Mouse (Mus musculus): ENCODE results near the gene Prpf38b. TPM values are rescaled to one million over a fixed set of nuclear protein-coding genes. Genes with fewer than 3 reads are reported as not detected.

Prpf38b gene
- 10 to 100 TPM; 43.9 to 53.2 TPM for total RNA-seq (2021)
- long read RNA-seq, experiment 1, transcript Prpf38b-201 (6 exons, 3,026 nt), result major isoform, 7 of 12 reads
- long read RNA-seq, experiment 1, partial matches to known transcripts, result 1 of 12 reads
- long read RNA-seq, experiment 1, other reads (novel, unspliced or antisense), result 4 of 12 reads
- long read RNA-seq, experiment 2, transcript Prpf38b-201 (6 exons, 3,026 nt), result major isoform, 5 of 11 reads
- long read RNA-seq, experiment 2, partial matches to known transcripts, result 0 of 11 reads
- long read RNA-seq, experiment 2, other reads (novel, unspliced or antisense), result 6 of 11 reads

GRCm38 (mm10) chr3:108911548-108912413 lies at the start of gene Prpf38b:
Gene Prpf38b (minus strand): TSS chr3:108911727.
- intact Hi-C loops (cut with DNase I), result loop anchor here (2.0 to 5.0 kb wide), 5 partner anchors 51 to 151 kb away; partner anchors contain the start of genes Fam102b and Stxbp3
- H3K27ac ChIP-seq, result peak within 1 kb of the TSS; percentile 97
- no peak for TF ChIP-seq CTCF (IDR thresholded peaks at IDR 0.05)
- peak; percentile 94 to 96 for DNase-seq (ENCODE audit: extremely low spot score in 1 of 2, low spot score in 2 of 2)
- H3K4me3 ChIP-seq, result peak within 1 kb of the TSS; percentile 63

GRCm38 (mm10) chr3:108961226-108961625 lies 49.7 kb upstream of the Prpf38b start:
- no peak for DNase-seq (ENCODE audit: extremely low spot score in 1 of 2, low spot score in 2 of 2)
- intact Hi-C loops (cut with DNase I), result loop anchor here (5.0 kb wide), 1 partner anchor 49 kb away; the partner anchor contains the start of gene Prpf38b
- no peak for TF ChIP-seq CTCF (IDR thresholded peaks at IDR 0.05)
- no peak overlapping the region for H3K4me3 ChIP-seq
- no peak overlapping the region for H3K27ac ChIP-seq

GRCm38 (mm10) chr3:108959680-108960295 lies 48.3 kb upstream of the Prpf38b start:
- no peak for DNase-seq (ENCODE audit: extremely low spot score in 1 of 2, low spot score in 2 of 2)
- no peak overlapping the region for H3K27ac ChIP-seq
- TF ChIP-seq CTCF (IDR thresholded peaks at IDR 0.05), result no peak
- intact Hi-C loops (cut with DNase I), result loop anchor here (5.0 kb wide), 1 partner anchor 47 kb away; the partner anchor contains the start of gene Prpf38b
- no peak overlapping the region for H3K4me3 ChIP-seq

GRCm38 (mm10) chr3:108957976-108958375 lies 46.4 kb upstream of the Prpf38b start:
- no peak for DNase-seq (ENCODE audit: extremely low spot score in 1 of 2, low spot score in 2 of 2)
- H3K27ac ChIP-seq, result no peak overlapping the region
- intact Hi-C loops (cut with DNase I), result no loop called here
- no peak overlapping the region for H3K4me3 ChIP-seq
- TF ChIP-seq CTCF (IDR thresholded peaks at IDR 0.05), result no peak

- no peak for TF ChIP-seq CTCF (IDR thresholded peaks at IDR 0.05)
- Histone ChIP-seq H3K4me3 (no peak overlapping the region), H3K27ac (no peak overlapping the region)
- no peak for DNase-seq (ENCODE audit: extremely low spot score in 1 of 2, low spot score in 2 of 2)
- intact Hi-C loops (cut with DNase I), result no loop called here
These were observed 29.5 kb upstream of the Prpf38b start for GRCm38 (mm10) chr3:108940996-108941395.

GRCm38 (mm10) chr3:108940001-108940633 lies 28.6 kb upstream of the Prpf38b start, which contains the start of gene Gm9857:
Gene Gm9857 (minus strand): TSS chr3:108940445.
- H3K27ac ChIP-seq, result no peak within 1 kb of the TSS
- no peak for TF ChIP-seq CTCF (IDR thresholded peaks at IDR 0.05)
- H3K4me3 ChIP-seq, result peak within 1 kb of the TSS; percentile 13; the same call in 1 of the 2 replicates
- DNase-seq (ENCODE audit: extremely low spot score in 1 of 2, low spot score in 2 of 2), result no peak
- intact Hi-C loops (cut with DNase I), result no loop called here

- H3K4me3 ChIP-seq, result peak within 1 kb of the TSS; percentile 13; the same call in 1 of the 2 replicates
- no peak for TF ChIP-seq CTCF (IDR thresholded peaks at IDR 0.05)
- no peak within 1 kb of the TSS for H3K27ac ChIP-seq
- intact Hi-C loops (cut with DNase I), result no loop called here
- no peak for DNase-seq (ENCODE audit: extremely low spot score in 1 of 2, low spot score in 2 of 2)
These were observed 28.0 kb upstream of the Prpf38b start, which contains the start of gene Henmt1 for GRCm38 (mm10) chr3:108939573-108939972. Gene Henmt1 (plus strand): TSS chr3:108939873.

- no peak for TF ChIP-seq CTCF (IDR thresholded peaks at IDR 0.05)
- no peak overlapping the region for H3K27ac ChIP-seq
- intact Hi-C loops (cut with DNase I), result no loop called here
These were observed 27.2 kb upstream of the Prpf38b start for GRCm38 (mm10) chr3:108938691-108939090.

GRCm38 (mm10) chr3:108933557-108933956 lies 22.0 kb upstream of the Prpf38b start:
- no peak for DNase-seq (ENCODE audit: extremely low spot score in 1 of 2, low spot score in 2 of 2)
- intact Hi-C loops (cut with DNase I), result no loop called here
- Histone ChIP-seq H3K27ac (no peak overlapping the region), H3K4me3 (no peak overlapping the region)
- no peak for TF ChIP-seq CTCF (IDR thresholded peaks at IDR 0.05)

More at GRCm38 (mm10) chr3:108938691-108939090, 27.2 kb upstream of the Prpf38b start:
- DNase-seq (ENCODE audit: extremely low spot score in 1 of 2, low spot score in 2 of 2), result no peak
- no peak overlapping the region for H3K4me3 ChIP-seq

- no peak for TF ChIP-seq CTCF (IDR thresholded peaks at IDR 0.05)
- Histone ChIP-seq H3K4me3 (no peak overlapping the region), H3K27ac (no peak overlapping the region)
- intact Hi-C loops (cut with DNase I), result no loop called here
- DNase-seq (ENCODE audit: extremely low spot score in 1 of 2, low spot score in 2 of 2), result no peak
These were observed 14.8 kb upstream of the Prpf38b start for GRCm38 (mm10) chr3:108926308-108926707.

- Histone ChIP-seq H3K4me3 (no peak overlapping the region), H3K27ac (no peak overlapping the region)
- intact Hi-C loops (cut with DNase I), result no loop called here
- no peak for DNase-seq (ENCODE audit: extremely low spot score in 1 of 2, low spot score in 2 of 2)
- no peak for TF ChIP-seq CTCF (IDR thresholded peaks at IDR 0.05)
These were observed 14.2 kb upstream of the Prpf38b start for GRCm38 (mm10) chr3:108925677-108926076.

Data from left cerebral cortex, adult 2 months (tissue).